Mouse (Mus musculus) adrenal gland, postnatal 14 days (tissue): ENCODE data around the gene Pnp2. TPM values are rescaled to one million over a fixed set of nuclear protein-coding genes. Genes with fewer than 3 reads are reported as not detected.
"Not testable (repeated sequence)": the region's sequence is repeated elsewhere in the genome, so short reads cannot be mapped to it uniquely, and the experiment has no call there.

ENCODE experiments used
- DNase-seq: peaks from one replicate; pipeline ENCODE4 v3.0.0; 2021; ENCODE audit warnings: mixed read lengths
- long read RNA-seq, 2 experiments: library from polyadenylated mRNA; stranded (forward); transcript quantifications; one replicate each; pipeline ENCODE4 v2.0.0; 2021
- total RNA-seq: library from RNA; stranded (reverse); gene quantifications from 2 replicates; pipeline ENCODE4 v1.2.3, GENCODE M21; 2021

The Pnp2 gene
- 2.6 and 3.1 TPM in 2 replicates for total RNA-seq
- long read RNA-seq, experiment 1, partial matches to known transcripts, result 0 of 3 reads
- long read RNA-seq, experiment 1, other reads (novel, unspliced or antisense), result 0 of 3 reads
- long read RNA-seq, experiment 2, result 0 reads

DNA sequence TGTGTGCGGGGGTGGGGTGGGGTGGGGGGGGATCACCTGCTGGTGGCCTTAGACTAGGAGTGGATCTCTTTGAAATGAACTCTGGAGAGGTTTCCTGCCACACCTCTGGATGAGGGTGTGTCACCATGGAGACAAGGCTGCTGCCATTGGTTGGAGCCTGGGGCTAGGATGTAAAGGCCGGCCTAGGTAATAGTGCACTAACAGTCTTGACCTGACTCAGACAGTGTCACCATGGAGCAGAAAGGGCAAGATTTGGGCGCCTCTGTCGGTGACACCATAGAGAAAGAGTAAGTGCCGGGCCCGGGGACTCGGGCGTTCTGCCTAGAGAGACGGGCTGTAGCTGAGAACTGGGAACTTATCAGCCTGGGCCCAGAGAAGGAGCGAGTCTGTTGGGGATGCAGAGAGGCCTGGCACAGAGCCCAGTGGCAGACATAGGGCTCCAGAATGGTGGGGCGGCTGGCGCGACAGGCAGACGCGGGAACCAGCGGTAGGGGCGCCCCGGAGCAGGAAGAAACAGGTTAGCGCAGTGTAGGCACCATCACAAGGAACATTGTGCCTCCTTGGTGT lies at the start of gene Pnp2:
TSS of gene Pnp2 (plus strand) at position 51 of the 567 bp plus-strand sequence.
- DNase-seq, result peak; percentile 70

DNA sequence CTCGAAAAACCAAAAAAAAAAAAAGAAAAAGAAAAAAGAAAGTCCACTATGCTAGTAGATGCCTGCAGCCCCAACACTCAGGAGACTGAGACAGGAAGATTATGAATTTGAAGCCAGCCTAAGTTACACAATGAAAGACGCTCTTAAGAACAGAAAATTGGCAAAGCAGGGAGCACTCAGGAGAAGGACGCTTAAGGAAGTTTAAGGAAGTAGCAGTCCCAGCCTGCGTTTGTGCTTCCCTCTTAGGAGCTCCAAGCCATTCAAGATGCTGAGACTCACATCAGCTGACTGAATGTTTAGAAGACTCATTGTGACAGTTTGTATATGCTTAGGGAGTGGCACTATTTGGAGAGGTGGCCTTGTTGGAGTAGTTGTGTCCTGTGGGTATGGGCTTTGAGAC lies 47.7 kb upstream of the Pnp2 start:
- no peak for DNase-seq

DNA sequence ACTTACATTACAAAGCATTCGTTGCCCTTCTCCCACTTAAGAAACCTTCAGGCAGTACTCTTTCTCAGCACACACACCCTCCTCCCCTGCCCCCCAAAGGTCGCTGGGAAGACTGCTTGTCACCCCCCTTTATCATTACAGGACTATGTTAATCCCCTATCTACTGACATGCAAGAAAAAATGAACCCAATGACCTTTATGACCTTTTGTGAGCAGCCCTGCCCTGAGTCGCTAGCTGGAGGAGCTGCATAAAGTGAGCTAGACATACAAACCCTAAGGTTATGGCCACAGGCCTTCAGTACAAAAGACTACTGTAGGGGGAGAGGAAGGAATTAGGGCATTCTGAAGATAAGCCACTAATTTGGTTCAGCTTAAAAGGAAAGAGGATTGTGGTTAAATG lies 44.4 kb upstream of the Pnp2 start:
- DNase-seq, result no peak

DNA sequence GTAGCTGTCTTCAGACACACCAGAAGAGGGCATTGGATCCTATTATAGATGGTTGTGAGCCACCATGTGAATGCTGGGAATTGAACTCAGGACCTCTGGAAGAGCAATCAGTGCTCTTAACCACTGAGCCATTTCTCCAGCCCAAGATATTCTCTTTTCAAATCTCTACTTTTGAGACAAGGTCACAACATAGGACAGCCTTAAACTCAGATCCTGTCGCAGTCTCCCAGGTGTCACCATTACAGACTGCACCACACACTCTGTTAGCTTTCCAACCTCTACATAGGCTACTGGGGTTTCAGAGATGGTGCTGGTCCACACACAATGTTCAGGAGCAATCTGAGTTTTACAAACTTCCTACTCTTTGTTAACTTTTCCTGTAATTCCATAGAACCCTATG lies 32.4 kb upstream of the Pnp2 start:
- not testable (repeated sequence) for DNase-seq

DNA sequence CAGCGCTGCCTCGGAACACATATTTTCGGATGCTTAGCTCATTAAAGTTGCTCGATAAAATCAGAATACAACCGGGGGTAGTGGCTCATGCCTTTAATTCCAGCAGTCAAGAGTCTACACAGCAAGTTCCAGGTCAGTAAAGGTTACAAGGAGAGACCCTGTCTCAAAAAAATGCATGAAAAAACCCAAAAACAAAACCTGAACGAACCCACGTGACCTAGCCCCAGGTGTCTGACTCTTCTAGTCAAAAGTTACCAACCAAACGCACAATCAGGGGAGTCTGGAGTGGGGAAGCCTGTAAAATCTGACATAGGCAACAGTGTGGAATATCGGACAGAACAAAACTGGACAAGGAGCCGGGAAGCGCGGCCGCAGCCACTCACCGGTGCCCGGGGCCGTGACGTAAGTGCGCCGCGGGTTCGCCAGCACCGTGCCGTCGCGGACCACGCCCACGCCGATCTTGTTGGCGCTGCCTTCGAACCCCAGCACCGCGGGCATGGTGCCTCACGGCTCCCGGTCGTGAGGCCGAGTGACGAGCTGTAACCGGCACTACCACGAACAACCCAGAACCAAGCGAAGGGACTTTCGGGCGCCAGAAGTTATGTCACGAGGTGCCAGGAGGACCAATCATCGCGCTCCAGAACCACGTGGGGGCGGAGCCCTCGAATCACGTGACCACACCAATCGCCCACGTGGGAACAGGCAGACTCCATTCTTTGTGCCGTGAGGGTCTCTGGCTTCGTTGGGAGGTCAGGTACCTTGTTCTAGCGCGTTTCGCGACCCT lies 31.3 kb upstream of the Pnp2 start, which contains the start of the genes Osgep and Apex1:
TSS of gene Osgep (minus strand) at position 613 of the 784 bp plus-strand sequence.
TSS of gene Apex1 (plus strand) at position 688 of the 784 bp plus-strand sequence.
- DNase-seq, result peak; percentile 97

DNA sequence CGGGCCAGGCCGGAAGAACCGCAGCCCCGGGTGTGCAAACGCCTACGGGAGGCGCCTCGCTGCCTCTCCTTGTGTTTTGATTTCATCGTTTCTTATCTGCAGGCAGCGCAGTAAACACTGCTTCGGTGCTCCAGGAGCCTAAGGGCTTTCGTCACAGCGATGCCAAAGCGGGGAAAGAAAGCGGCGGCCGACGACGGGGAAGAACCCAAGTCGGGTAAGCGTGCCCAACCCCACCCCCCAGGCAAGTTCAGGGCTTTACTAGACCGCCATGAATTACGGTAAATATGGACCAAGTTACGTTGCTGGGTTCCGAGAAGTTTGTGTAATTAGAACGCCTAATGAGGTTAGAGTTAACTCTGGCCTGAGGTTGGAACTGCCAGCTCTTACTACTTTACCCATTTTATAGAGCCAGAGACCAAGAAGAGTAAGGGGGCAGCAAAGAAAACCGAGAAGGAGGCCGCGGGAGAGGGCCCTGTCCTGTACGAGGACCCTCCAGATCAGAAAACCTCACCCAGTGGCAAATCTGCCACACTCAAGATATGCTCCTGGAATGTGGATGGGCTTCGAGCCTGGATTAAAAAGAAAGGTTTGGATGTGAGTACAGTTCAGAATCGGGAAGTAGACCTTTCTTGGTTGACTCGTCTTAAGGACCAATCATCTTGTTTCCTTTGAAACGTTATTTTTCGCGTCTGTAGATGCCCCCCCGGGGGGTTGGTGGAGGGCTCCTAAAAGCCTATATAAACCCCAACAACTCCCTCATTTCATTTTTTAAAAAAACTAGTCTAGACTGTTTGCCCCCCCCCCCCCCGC lies 30.5 kb upstream of the Pnp2 start:
- DNase-seq, result no peak

DNA sequence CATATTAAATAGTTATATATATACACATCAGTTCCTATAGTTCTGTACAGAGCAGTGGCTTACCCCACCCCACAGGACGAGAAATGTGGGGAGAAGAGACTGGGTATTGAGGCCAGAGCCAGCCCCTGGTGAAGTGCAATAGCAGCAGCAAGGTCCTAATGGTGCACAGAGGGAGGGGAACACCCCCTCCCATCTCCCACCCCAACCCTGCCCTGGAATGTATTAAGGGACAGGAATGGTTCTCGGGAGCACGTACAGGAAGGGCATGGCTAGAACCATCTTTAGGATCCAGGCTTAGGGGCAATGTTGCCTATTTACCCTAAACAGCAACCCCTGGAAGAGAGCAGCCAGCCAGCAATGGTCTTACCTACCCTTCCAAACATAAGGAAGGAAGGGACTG lies 28.4 kb upstream of the Pnp2 start:
- no peak for DNase-seq

DNA sequence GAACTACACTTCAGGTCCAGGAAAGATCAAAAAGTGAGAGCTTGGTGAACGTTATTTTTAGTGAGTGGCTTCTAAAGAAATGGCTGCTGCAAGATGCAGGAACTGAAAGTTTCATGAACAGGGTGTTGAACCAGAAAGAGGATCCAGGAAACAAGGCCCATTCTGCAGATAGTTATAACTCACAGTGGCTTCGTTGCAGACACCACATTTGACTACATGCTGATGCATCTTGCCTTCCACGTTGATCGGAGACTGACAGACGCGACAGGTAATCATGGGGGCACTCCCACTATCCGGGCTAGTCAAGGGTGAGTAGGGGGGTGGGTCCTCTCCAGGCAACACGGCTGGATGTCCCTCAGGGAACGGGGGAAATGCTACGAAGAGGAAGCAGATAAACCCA lies 25.8 kb upstream of the Pnp2 start:
- DNase-seq, result peak; percentile 21

DNA sequence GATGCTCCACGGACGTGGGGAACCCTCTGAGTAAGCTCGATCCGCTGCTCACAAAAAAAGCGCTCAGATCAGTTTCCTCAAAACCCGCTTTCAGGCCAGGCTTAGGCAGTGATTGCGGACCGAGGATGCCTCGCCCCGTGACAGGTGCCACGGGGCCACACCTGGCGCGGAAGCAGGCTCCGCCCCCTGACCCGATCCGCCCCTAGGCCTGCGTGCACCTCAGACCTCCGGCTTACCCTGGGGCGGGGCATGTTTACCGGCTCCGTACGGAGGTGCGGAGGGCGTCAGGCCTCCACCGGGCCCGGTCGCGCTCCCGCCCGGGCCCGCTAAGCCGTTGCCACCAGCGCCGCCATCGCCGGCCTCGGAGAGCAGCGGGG lies 25.4 kb upstream of the Pnp2 start:
- peak; percentile 74 for DNase-seq

DNA sequence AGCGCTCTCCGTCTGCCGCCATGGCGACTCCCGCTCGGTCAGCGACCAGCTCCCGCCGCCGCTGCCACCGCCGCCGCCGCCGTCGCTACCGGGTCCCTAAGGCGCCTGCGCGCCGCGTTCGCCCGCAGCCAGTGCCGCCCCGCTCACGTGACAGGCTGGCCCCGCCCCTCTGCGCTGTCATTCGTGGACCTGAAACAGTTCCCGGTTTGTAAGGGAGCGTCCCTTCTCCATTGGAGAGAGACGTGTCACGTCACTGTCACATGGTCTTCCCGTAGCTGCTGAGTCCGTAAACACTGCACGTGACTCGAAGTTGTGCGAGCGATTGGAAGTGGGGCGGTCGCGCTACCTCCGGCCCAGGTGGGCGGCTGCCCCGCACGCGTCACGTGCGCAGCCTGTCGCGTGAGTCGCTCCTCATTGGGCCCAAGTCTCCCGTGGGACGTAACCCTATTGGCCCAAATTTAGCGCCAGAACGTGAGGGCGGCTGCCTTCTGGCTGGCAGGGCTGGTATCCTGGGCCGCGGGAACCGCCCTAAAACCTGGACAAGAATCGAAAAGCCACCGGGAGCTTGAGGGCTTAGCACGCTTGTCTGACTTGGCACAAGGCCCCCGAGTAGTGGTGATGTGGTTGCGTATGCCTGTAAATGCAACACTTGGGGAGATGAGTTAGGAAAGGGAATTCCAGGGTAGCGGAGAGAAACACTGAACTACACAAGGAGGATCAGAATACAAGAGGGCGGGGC lies 24.9 kb upstream of the Pnp2 start, which contains the start of the genes Pip4p1 and Pnp:
TSS of gene Pip4p1 (minus strand) at position 103 of the 739 bp plus-strand sequence.
TSS of gene Pnp (plus strand) at position 329 of the 739 bp plus-strand sequence.
- DNase-seq, result peak; percentile 100

DNA sequence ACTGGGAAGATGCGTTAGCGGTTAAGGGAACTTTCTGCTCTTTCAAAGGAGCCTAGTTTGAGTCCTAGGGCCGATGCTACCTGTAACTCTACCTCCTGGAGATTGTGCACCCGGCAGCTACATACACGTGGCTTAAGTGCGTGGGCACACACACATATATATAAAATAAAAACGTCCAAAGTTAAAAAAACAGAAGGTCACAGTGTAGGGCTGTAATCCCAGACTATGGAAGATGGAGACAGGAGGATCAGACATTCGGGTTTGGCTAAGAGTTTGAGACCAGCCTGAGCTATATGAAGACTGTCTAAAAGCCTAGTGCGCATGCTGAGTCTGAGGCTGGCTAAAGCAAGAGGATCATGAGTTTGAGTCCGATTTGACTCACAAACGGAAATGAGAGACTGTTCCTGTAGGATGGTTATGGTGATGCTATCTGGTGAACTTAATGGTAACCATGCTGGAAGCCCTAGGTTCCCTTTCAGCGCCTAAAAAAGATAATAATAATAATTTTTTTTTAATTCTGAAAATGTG lies 24.2 kb upstream of the Pnp2 start:
- DNase-seq, result no peak

DNA sequence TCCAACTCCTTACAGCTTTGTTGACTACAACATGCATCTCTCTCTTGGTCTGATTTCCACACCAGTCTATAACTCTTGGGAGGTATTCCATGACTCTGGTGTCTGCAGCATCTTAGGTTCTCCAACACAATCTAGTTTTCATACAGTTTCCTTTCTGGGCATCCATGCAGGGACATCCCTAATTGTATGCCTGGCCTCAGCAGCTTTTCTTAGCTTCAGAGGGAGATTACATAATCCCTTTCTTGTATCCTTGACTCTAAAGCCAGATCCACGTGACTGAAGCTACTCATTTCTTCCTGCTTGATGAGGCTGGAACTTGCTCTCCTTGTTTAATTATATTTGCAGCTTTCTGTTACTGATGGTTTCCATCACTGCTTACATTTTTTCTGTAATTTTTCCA lies 19.1 kb upstream of the Pnp2 start:
- DNase-seq, result no peak

DNA sequence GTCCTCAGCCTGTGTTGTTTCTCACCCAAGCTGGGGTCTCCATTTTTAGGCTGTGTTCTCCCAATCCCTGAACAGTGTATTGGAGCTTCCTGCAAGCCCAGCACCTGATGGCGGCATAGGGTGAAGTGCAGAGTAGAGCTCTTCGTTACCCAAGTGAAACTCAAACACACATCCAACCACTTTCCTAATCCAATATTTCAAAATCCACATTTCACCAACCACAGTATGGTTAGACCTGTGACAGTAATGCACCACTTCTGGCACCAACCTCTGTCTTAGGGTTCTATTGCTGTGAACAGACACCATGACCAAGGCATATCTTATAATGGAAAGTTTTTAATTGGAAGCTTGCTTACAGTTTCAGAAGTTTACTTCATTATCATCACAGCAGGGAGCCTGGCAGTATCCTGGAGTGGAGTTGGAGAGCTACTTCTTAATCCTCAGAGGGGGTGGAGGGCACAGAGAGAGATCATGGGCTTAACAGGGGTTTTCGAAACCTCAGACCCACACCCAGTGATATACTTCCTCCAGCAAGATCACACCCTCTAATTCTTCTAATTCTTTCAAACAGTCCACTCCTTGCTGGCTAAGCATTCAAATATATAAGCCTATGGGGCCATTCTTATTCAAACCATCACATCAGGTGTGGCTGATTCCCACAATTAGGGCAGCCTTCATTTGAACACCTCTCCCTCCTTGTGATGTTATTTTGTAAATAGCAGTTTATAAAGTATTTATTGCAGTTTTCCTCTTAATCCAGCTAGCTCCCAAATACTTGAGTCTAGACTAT lies 17.5 kb upstream of the Pnp2 start:
- no peak for DNase-seq

DNA sequence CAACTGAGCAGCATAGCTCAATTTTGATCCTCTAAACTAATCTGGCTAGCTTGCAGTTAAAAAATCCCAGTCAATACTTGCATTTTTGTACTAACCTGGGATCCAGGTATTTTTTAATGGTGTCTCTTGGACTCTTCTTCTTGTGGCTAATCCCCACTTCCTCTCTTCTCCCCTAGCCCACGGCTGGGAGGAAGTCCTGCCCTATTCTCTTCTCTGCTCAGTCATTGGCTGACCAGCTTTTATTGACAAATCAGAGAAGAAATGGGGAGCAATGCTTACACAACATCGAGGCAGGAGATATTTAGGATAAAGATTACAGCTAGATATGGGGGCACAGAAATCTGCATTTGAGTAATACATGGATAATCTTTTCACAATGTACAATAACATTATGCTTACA lies 16.9 kb upstream of the Pnp2 start:
- no peak for DNase-seq

DNA sequence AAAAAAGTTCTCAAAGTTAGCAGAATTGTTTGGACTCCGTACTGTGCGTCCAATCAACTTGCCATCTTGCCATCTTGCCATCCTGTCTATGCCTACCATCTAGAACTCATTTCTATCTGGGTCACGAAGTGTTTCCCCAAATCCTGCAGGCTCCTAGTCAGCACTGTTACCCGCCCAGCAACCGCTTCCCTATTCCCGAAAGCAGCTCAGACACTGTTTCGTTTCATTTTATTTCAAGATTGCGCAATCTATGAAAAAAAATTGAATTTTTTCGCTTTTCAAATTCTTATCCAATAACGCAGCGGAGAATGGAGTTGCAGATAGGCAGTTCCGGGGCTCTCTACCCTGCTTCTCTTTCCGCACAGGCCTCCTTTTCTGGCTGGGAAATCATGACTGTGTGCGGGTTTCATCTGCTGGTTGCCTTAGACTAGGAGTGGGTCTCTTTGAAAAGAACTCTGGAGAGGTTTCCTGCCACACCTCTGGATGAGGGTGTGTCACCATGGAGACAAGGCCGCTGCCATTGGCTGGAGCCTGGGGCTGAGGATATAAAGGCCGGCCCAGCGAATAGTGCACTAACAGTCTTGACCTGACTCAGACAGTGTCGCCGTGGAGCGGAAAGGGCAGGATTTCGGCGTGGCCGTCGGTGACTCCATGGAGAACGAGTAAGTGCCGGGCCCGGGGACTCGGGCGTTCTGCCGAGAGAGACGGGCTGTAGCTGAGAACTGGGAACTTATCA lies 11.7 kb upstream of the Pnp2 start, which contains the start of gene Gm49342:
TSS of gene Gm49342 (plus strand) at position 586 of the 736 bp plus-strand sequence.
- peak; percentile 97 for DNase-seq

DNA sequence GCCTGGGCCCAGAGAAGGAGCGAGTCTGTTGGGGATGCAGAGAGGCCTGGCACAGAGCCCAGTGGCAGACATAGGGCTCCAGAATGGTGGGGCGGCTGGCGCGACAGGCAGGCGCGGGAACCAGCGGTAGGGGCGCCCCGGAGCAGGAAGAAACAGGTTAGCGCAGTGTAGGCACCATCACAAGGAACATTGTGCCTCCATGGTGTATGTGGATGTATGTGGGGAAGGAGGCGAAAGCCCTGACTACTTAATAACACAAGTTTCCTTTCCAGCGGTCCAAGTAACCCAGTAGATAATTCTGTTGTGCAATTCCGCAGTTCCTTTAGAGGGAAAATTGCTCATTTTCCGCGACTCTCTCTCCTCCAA lies 11.1 kb upstream of the Pnp2 start:
- DNase-seq, result not testable (repeated sequence)

DNA sequence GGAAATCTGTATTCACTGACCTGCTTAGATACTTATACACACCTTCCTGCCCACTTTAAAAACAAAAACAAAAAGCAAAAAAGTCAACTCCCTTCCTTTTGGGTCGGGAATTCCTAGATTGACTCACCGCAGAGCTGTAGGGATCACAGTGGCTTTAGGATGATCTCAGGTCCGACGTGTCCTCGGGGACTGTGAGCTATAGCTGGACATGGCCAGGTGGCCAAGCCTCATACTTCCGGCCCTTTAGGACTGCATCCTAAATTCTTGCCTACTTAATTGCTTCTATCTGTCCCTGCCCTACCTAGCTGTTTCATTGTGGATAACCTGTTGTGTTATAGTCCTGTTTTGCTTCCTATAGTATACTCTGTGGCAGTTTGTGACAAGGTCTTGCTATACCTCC lies 10.7 kb upstream of the Pnp2 start:
- not testable (repeated sequence) for DNase-seq

DNA sequence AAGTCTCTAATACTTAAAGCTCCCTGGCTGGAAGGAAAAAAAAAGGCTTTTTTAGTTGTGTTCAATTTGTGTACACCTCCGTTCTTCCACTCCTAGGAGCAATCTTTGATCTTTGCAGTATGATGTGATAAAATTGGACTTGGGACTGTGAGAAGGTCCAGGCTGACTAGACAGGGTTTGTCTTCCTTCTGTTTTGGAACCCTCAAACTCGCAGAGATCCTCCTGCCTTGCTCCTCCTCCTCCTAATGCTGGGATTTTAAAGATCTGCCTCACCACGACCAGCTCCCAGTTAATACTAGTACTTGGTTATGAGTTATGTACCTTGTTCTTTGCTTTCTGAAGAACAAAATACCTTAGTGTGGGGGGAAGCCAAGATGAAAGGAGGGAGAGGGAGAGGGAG lies 10.3 kb upstream of the Pnp2 start:
- not testable (repeated sequence) for DNase-seq

DNA sequence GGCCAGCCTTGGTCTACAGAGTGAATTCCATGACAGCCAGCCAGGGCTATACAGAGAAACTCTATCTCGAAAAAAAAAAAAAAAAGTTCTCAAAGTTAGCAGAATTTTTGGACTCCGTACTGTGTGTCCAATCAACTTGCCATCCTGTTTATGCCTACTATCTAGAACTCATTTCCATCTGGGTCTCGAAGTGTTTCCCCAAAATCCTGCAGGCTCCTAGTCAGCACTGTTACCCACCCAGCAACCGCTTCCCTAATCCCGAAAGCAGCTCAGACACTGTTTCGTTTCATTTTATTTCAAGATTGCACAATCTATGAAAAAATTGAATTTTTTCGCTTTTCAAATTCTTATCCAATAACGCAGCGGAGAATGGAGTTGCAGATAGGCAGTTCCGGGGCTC lies 305 bp upstream of the Pnp2 start:
- no peak for DNase-seq

DNA sequence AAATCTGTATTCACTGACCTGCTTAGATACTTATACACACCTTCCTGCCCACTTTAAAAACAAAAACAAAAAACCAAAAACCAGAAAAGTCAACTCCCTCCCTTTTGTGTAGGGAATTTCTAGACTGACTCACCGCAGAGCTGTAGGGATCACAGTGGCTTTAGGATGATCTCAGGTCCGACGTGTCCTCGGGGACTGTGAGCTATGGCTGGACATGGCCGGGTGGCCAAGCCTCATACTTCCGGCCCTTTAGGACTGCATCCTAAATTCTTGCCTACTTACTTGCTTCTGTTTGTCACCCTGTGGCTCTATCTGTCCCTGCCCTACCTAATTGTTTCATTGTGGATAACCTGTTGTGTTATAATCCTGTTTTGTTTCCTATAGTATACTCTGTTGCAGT lies 932 bp downstream of the Pnp2 start:
- not testable (repeated sequence) for DNase-seq
